Mouse (Mus musculus) lung, postnatal 0 days (tissue): ENCODE data around the gene Fkbp14.

ENCODE experiments used
- CTCF ChIP-seq: IDR thresholded peaks from 2 replicates; pipeline ENCODE4 v1.5.1; 2016; ENCODE audit warnings: antibody characterized with exemption, mild to moderate bottlenecking
- EP300 ChIP-seq: IDR thresholded peaks from 2 replicates; pipeline ENCODE4 v1.6.1; 2016; ENCODE audit warnings: antibody characterized with exemption, mild to moderate bottlenecking, control low read depth

- TF ChIP-seq EP300, result no peak
- no peak for TF ChIP-seq CTCF
These were observed 39.4 kb downstream of the Fkbp14 start for GRCm38 (mm10) chr6:54557671-54558070.
